ENCODE assay signal across 9 mouse cellular contexts in the genomic region with DNA sequence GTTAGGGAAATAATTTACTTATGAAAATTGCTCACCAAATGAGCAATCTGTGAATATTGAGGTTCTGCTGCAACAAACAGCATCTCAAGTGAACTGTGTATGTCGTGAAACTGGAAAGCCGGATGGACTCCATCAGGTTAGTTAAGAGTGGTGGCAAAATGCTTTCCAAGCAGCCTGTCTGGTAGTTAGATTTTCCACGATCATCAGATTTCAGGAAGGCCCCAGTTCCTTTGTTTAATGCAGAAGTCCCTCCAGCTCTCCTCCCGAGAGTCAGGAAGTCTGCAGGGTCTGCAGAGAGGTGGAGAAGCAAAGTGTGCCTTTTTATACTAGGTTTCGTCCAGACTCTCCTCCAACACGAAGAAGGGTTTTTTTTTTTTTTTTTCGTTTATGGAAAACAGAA. TPM values are rescaled to one million over a fixed set of nuclear protein-coding genes. Genes with fewer than 3 reads are reported as not detected.
DNase-seq lines count a peak whose midpoint lies in the region; ATAC-seq lines count a peak whose summit lies in the region.
"Had no signal": no experiment of that assay in that cellular context is flagged by ENCODE, and none has a peak within 500 bp of the region (broad histone marks: within the 10 kb centered on the region; RNA-seq: fewer than 3 reads in every experiment).

No protein-coding gene starts in this region.

- peak overlapping the region; percentile 75 for H3K4me2 ChIP-seq in heart, embryonic 13.5 days
- H3K4me2 ChIP-seq in midbrain, embryonic 12.5 days (replicated peaks) = peak overlapping the region; percentile 62

- peaks cover 8% of the 10 kb centered on the region; the same call in 1 of the 2 replicates for H3K36me3 ChIP-seq in heart, embryonic 13.5 days
- peaks cover 27% of the 10 kb centered on the region for H3K36me3 ChIP-seq in embryonic facial prominence, embryonic 10.5 days (replicated peaks)
- peaks cover 12% of the 10 kb centered on the region for H3K36me3 ChIP-seq in midbrain, embryonic 12.5 days

- H3K4me1 ChIP-seq in heart, embryonic 13.5 days = peaks cover 40% of the 10 kb centered on the region
- peaks cover 41% of the 10 kb centered on the region for H3K4me1 ChIP-seq in embryonic facial prominence, embryonic 10.5 days
- peaks cover 26% of the 10 kb centered on the region for H3K4me1 ChIP-seq in midbrain, embryonic 12.5 days

- no peak for ATAC-seq in heart, embryonic 13.5 days (ENCODE audit: extremely low read depth, insufficient number of reproducible peaks, low FRiP score, low TSS enrichment)
- no peak for ATAC-seq in midbrain, embryonic 12.5 days (ENCODE audit: low FRiP score, low read depth)

- DNase-seq in heart, postnatal 14 days = no peak
- DNase-seq in embryonic facial prominence, embryonic 10.5 days (ENCODE audit: low spot score) = peak; percentile 34
- DNase-seq in forelimb bud, embryonic 11.5 days (ENCODE audit: low read depth, low spot score) = peak; percentile 49
- DNase-seq in spleen, postnatal 4 days (ENCODE audit: low spot score in 2 of 2) = no peak
- no peak for DNase-seq in gastrocnemius, postnatal 36 days
- no peak for DNase-seq in yolk sac, embryonic 10.5 days (ENCODE audit: low spot score)
- DNase-seq: heart, adult 18-20 months had no signal

- H3K9ac ChIP-seq in heart, embryonic 13.5 days = peak overlapping the region; percentile 58; the same call in 1 of the 2 replicates
- H3K9ac ChIP-seq in midbrain, embryonic 12.5 days (replicated peaks) = peak overlapping the region; percentile 53

- intact Hi-C loops in heart, postnatal 14 days (cut with DNase I) = loop anchor here (2.0 kb wide), 1 partner anchor 1588 kb away; no protein-coding TSS in a partner anchor
- intact Hi-C loops in gastrocnemius, postnatal 36 days (cut with DNase I) = no loop called here

- WGBS in heart, embryonic 13.5 days = 48% methylated on average over 7 of the region's 7 CpGs
- WGBS in embryonic facial prominence, embryonic 10.5 days = 11% methylated on average over 7 of the region's 7 CpGs
- WGBS in midbrain, embryonic 12.5 days = 11% methylated on average over 7 of the region's 7 CpGs

- no peaks in the 10 kb centered on the region for H3K9me3 ChIP-seq in heart, embryonic 13.5 days
- no peaks in the 10 kb centered on the region for H3K9me3 ChIP-seq in embryonic facial prominence, embryonic 10.5 days
- H3K9me3 ChIP-seq in midbrain, embryonic 12.5 days = no peaks in the 10 kb centered on the region

- no peak overlapping the region for H3K27ac ChIP-seq in heart, embryonic 13.5 days (replicated peaks)
- peak overlapping the region; percentile 78 for H3K27ac ChIP-seq in embryonic facial prominence, embryonic 10.5 days (replicated peaks)
- H3K27ac ChIP-seq in midbrain, embryonic 12.5 days (replicated peaks) = no peak overlapping the region

- H3K4me3 ChIP-seq in heart, embryonic 13.5 days = 0 out of 2 replicates have a peak overlapping the region, but pooled peaks have one; percentile 76
- H3K4me3 ChIP-seq in embryonic facial prominence, embryonic 10.5 days = peak overlapping the region; percentile 68
- H3K4me3 ChIP-seq in midbrain, embryonic 12.5 days = peak overlapping the region; percentile 67

- H3K27me3 ChIP-seq in heart, embryonic 13.5 days (replicated peaks) = no peaks in the 10 kb centered on the region
- H3K27me3 ChIP-seq in embryonic facial prominence, embryonic 10.5 days (replicated peaks; ENCODE audit: low read depth, poor library complexity, severe bottlenecking) = no peaks in the 10 kb centered on the region
- H3K27me3 ChIP-seq in midbrain, embryonic 12.5 days = no peaks in the 10 kb centered on the region

RNA-seq across cellular contexts. Expression of a gene that starts 4.4 kb away (rescaled TPM):
- polyA plus RNA-seq in heart, embryonic 13.5 days (2015; fragmentation: Nextera tagmentation; extraction: Ambion mirVana) = 22.0 and 22.6 TPM in 2 replicates
- total RNA-seq in heart, postnatal 14 days (2021) = under 1 TPM; 0.44 to 0.48 TPM
- 57.6 and 66.9 TPM in 2 replicates for polyA plus RNA-seq in embryonic facial prominence, embryonic 10.5 days (2016; fragmentation: Nextera tagmentation; extraction: Ambion mirVana)
- polyA plus RNA-seq in midbrain, embryonic 12.5 days (2016; fragmentation: Nextera tagmentation; extraction: Ambion mirVana) = 65.3 and 84.9 TPM in 2 replicates
- total RNA-seq in gastrocnemius, postnatal 36 days (2021) = under 1 TPM; 0.26 to 0.35 TPM

Comparison
In these comparisons a context has a peak if more than half of its experiments do, and no peak if none do; other contexts are left out.
1. DNase-seq: peak in embryonic facial prominence, embryonic 10.5 days (single experiment) and forelimb bud, embryonic 11.5 days (single experiment); none in heart, postnatal 14 days (0 of 2), spleen, postnatal 4 days (0 of 2), gastrocnemius, postnatal 36 days (0 of 2) and yolk sac, embryonic 10.5 days (single experiment).
2. Peak in every context shown above with its lines, with median percentiles within 50 percentile points of each other: H3K4me3 ChIP-seq.